Mouse (Mus musculus): Measurements from ENCODE around the gene Tmprss6. TPM values are rescaled to one million over a fixed set of nuclear protein-coding genes. Genes with fewer than 3 reads are reported as not detected.

The Tmprss6 gene
- total RNA-seq, 2 experiments from 2014 or later: 0.87 TPM; not detected in 1

DNA sequence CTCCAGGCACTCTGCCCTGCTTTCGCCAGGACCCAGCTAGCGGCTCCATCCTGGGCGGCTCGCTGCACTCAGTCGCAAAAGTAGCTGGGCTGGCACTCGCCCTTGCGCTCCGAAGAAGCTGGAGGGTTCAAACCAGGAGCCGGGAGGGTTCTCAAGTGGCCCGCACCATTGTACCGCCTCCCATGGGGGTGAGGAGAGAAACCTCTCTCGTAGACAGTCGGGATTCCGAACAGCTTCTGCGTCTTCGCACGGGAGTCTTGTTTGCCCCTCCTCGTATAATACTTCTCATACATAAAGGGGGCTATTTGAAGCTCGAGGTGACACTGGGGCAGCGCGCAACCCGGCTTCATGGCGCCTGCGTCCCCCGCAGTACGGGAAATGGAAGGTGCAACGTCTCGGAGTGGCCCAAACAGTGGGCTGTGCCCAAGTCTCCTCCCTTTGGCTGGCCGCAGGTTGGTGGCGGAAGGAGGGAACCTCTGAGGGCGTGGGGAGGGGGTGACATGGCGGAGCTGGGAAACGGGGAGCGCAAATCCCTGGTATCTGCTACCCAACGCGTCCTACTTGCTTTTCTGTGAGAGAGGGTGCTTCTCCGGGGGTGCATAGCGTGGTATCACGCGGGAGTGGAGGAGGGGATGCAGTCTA lies 62.0 kb downstream of the Tmprss6 start, which contains the start of gene Mpst:
Gene Mpst (plus strand): TSS at position 124 of the 642 bp plus-strand sequence.
- peak; percentile 86 to 87 for DNase-seq (ENCODE audit: extremely low spot score in 1 of 2, low spot score in 2 of 2)
- Histone ChIP-seq H3K4me3 (peak within 1 kb of the TSS; percentile 76), H3K27ac (peak within 1 kb of the TSS; percentile 97)
- TF ChIP-seq CTCF (IDR thresholded peaks at IDR 0.05): no peak; the same call in 1 of the 2 replicates
- intact Hi-C loops (cut with DNase I): loop anchor here (1.0 to 5.0 kb wide), 2 partner anchors 22 to 39 kb away; no protein-coding TSS in a partner anchor

DNA sequence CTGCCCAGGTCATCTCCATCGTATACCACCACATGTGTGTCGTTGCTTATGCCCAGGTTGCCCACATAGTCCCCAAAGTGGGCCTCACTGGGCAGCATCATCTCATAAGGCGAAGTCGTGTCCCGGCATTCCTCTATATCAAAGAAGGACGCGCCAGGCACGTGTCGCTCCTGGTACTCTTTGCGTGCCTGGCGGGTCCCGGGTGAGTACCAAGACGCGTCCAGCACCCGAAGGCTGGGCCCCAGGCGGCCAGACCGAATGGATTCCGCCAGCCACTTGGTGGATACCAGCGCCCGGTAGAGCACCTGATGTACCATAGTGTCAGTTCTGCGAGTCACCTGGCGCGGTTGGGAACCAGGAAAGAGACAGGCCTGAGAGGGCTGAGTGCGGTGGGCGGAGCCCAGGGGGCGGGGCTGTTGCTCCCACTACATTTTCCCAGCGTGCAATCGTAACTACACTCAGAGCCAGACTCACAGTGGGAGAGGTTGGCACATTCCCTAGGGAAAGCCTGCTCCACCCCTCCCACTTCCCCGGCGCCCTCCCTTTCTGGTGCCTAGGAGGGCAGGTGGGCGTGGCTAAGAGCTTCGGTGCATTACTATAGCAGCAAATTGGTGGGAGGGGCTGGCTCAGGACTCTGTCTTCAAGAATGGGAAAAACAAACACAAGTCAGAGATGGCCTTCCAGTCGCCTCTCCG lies 62.8 kb downstream of the Tmprss6 start, which contains the start of gene Tst:
Gene Tst (minus strand): TSS at position 391 of the 695 bp plus-strand sequence.
- peak; percentile 81 to 88 for DNase-seq (ENCODE audit: extremely low spot score in 1 of 2, low spot score in 2 of 2)
- intact Hi-C loops (cut with DNase I): loop anchor here (1.0 to 5.0 kb wide), 2 partner anchors 21 to 38 kb away; no protein-coding TSS in a partner anchor
- peak within 1 kb of the TSS; percentile 76 for H3K4me3 ChIP-seq
- H3K27ac ChIP-seq: peak within 1 kb of the TSS; percentile 97
- TF ChIP-seq CTCF (IDR thresholded peaks at IDR 0.05): no peak

DNA sequence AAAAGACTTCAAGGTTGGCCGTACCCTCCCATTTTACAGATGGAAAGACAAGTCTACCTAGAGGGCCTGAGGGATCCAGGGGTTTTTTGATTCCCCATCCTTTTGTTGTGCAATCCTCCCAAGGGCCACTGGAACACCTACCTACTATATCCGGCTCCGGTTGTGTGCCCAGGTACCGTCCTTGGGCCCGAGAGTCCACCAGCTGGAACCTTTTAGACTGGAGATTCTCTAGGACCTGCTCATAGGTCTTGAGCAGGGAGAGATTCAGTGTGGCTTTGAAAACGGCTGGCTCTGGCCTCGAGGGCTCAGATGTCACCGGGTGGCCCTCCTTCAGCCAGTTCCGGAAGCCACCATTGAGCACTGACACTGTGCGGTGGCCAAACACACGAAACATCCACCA lies 63.3 kb downstream of the Tmprss6 start:
- intact Hi-C loops (cut with DNase I): loop anchor here (5.0 kb wide), 1 partner anchor 38 kb away; no protein-coding TSS in a partner anchor
- Histone ChIP-seq H3K27ac (peak overlapping the region; percentile 97), H3K4me3 (peak overlapping the region; percentile 76)
- TF ChIP-seq CTCF (IDR thresholded peaks at IDR 0.05): no peak
- no peak for DNase-seq (ENCODE audit: extremely low spot score in 1 of 2, low spot score in 2 of 2)

DNA sequence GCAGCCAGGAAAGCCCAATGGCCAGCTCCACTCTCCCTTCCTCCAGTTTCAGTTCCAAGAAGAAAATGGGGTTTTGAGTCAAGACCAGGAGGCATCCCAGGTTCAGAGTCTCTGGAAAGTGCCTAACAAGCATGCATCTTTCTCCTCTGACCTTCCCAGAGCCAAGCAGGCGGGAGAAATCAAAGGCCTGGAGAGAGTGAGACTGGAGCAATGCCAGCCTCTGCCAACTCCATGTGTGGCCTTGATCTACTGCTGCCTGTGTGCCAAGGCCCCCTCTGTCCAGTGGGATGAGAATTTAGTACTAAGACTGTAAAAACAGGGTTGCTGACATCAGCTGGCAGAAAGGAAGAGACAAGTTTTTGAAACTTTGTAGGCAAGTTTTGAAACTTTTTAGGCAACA lies 64.5 kb downstream of the Tmprss6 start:
- intact Hi-C loops (cut with DNase I): no loop called here
- no peak overlapping the region for H3K4me3 ChIP-seq
- TF ChIP-seq CTCF (IDR thresholded peaks at IDR 0.05): no peak
- H3K27ac ChIP-seq: 0 out of 2 replicates have a peak overlapping the region, but pooled peaks have one; percentile 57
- no peak for DNase-seq (ENCODE audit: extremely low spot score in 1 of 2, low spot score in 2 of 2)

DNA sequence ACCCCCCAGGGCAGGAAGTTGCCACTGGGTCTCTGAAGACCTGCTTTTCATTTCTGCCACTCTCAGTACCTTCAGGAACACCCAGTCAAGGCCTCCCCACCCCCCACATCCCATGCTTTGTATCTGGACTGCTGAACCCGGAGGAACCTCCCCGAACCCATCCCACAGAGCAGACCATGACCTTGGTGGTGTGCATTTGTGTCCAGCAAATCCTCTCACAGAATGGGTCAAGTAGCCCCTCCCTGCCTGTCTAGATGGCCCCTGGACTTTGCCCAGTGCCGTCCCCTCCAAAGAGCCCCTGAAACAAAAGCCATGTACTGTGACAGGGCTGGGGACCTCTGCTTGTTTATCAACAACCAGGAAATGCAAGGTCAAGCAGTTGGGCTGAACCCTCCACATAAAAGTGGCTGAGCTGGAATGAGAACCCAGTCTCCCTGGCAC lies 65.1 kb downstream of the Tmprss6 start:
- Histone ChIP-seq H3K4me3 (no peak overlapping the region), H3K27ac (peak overlapping the region; percentile 57)
- intact Hi-C loops (cut with DNase I): no loop called here
- no peak for TF ChIP-seq CTCF (IDR thresholded peaks at IDR 0.05)
- no peak for DNase-seq (ENCODE audit: extremely low spot score in 1 of 2, low spot score in 2 of 2)

DNA sequence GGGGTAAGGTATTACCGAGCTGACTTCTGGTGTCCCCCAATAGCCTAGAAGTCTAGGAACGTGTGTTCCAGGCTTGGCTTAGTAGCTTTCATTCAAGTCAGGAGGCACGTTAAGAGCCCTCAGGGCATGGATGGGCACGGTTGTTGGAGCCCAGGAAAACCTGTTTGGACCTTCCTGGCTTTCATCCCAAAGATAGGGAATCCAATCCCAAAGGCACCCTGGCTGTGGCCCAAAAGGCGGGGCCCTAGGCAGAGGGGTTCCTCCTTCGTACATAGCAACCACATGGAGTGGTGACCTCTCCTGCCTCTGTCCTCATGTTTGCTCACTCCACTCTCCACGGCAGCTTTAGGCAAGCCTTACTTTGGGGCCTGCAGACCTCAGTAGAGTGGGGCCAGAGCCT lies 66.0 kb downstream of the Tmprss6 start:
- DNase-seq (ENCODE audit: extremely low spot score in 1 of 2, low spot score in 2 of 2): no peak
- intact Hi-C loops (cut with DNase I): no loop called here
- TF ChIP-seq CTCF (IDR thresholded peaks at IDR 0.05): no peak
- no peak overlapping the region for H3K4me3 ChIP-seq
- peak overlapping the region; percentile 56 for H3K27ac ChIP-seq

DNA sequence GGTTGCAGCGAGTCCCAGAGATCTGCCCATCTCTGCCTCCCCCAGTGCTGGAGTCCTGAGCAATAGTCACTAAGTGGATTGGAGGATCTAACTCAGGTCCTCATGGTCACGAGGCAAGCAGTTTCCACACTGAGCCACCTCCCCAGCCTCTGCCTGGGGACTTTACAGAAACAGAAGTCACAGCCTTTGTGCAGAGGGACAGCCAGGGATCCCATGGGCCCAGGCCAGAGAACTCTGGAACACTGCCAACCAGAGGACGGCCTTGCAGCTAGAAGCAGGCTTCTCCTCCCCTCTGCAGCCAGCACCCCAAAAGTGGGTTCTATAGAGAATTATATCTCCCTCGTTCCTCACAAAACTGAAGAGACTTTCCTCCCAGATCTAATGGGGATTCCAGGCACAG lies 66.5 kb downstream of the Tmprss6 start:
- intact Hi-C loops (cut with DNase I): no loop called here
- Histone ChIP-seq H3K4me3 (no peak overlapping the region), H3K27ac (peak overlapping the region; percentile 56)
- TF ChIP-seq CTCF (IDR thresholded peaks at IDR 0.05): no peak
- DNase-seq (ENCODE audit: extremely low spot score in 1 of 2, low spot score in 2 of 2): peak in 1 of 2 experiments; percentile 47

DNA sequence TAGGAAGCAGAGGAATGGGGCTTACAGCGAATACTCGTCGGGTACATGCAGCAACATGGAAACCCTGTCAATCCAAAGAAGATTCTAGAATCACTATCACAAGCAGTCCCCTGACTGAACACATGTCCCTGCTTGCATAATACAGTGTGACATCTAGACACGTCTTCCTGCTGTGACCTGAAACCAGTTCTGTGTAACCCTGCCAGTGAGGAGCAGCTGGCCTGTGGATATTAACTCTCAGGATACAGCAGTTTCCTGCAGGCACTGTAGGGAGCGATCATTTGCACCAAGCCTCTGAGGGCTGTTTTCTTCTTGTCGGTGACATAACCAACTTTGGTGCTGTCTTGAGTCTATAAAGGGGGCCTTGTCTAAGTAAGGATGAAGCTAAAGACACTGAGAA lies 67.1 kb downstream of the Tmprss6 start:
- intact Hi-C loops (cut with DNase I): no loop called here
- Histone ChIP-seq H3K27ac (peak overlapping the region; percentile 56; the same call in 1 of the 2 replicates), H3K4me3 (no peak overlapping the region)
- TF ChIP-seq CTCF (IDR thresholded peaks at IDR 0.05): no peak
- no peak for DNase-seq (ENCODE audit: extremely low spot score in 1 of 2, low spot score in 2 of 2)

DNA sequence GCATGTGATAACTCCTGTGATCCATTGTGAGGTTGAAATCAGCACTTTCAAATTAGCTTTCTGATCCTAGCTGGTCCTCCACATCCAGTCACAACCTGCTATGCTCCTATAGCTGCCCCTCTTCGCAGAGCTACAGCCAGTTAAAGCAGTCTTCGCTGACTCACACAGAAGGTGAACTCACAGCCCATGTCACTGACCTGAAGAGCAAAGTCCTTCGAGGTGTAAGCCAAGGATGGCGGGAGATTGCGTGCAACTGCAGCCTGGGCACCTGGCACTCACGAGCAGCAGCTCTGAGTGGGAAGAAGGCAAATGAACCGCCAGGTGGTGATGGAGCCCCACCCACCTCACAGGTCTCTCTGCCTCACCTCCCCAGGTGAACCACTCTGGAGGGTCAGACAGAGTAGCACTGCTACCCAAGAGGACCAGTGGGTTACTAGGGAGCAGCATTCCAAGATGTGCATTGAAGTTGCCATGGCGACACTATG lies 72.9 kb downstream of the Tmprss6 start, which contains the start of gene Tex33:
Gene Tex33 (minus strand): TSS at position 435 of the 485 bp plus-strand sequence.
- no peak for TF ChIP-seq CTCF (IDR thresholded peaks at IDR 0.05)
- intact Hi-C loops (cut with DNase I): no loop called here
- no peak for DNase-seq (ENCODE audit: extremely low spot score in 1 of 2, low spot score in 2 of 2)
- Histone ChIP-seq H3K4me3 (no peak within 1 kb of the TSS), H3K27ac (no peak within 1 kb of the TSS)

DNA sequence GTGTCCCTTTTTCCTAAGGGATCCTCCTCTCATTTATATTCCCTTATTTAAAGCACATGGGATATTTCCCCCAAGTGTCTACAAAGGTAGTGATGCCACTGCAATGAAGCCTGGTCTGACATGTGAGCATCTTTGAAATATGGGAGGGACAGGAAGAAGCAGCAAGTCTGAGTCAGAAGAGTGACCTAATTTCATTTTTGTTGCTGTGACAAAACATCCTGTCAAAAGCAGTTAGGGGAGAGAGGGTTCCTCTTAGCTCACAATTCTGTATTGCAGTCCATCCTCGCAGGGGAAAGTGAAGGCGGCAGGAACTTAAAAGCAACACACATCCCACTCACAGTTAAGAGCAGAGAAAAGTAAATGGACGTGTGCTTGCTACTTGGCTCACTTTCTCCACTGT lies 77.6 kb downstream of the Tmprss6 start:
- H3K27ac ChIP-seq: no peak overlapping the region
- TF ChIP-seq CTCF (IDR thresholded peaks at IDR 0.05): no peak
- intact Hi-C loops (cut with DNase I): no loop called here
- H3K4me3 ChIP-seq: no peak overlapping the region
- DNase-seq (ENCODE audit: extremely low spot score in 1 of 2, low spot score in 2 of 2): no peak

Other genes with a start within 250 kb of the Tmprss6 start
- 1 to 10 TPM; 1.2 to 1.4 TPM for gene Ncf4, start 223.8 kb downstream of the Tmprss6 start, total RNA-seq (2021)
- gene Csf2rb2, start 162.9 kb downstream of the Tmprss6 start, total RNA-seq (2021): under 1 TPM; 0.41 to 0.54 TPM
- gene Csf2rb, start 142.9 kb downstream of the Tmprss6 start, total RNA-seq (2021): 1 to 10 TPM; 1.9 to 2.3 TPM
- gene Tex33, start 72.7 kb downstream of the Tmprss6 start, total RNA-seq (2021): not detected
- 10 to 100 TPM; 29.0 to 30.1 TPM for gene Tst, start 62.7 kb downstream of the Tmprss6 start, total RNA-seq (2021)
- 10 to 100 TPM; 31.7 to 31.8 TPM for gene Mpst, start 62.2 kb downstream of the Tmprss6 start, total RNA-seq (2021)
- gene Kctd17, start 40.1 kb downstream of the Tmprss6 start, total RNA-seq (2021): 100 to 1,000 TPM; 334 to 335 TPM
- gene Il2rb, start 26.6 kb upstream of the Tmprss6 start, total RNA-seq (2021): under 1 TPM in 1 of 2 experiments, not detected in 1; 0.07 TPM
- 1 to 10 TPM; 1.3 to 1.6 TPM for gene C1qtnf6, start 62.8 kb upstream of the Tmprss6 start, total RNA-seq (2021)
- gene Sstr3, start 76.1 kb upstream of the Tmprss6 start, total RNA-seq (2021): 10 to 100 TPM; 20.8 to 22.9 TPM
- 1 to 10 TPM in 1 of 2 experiments, under 1 TPM in 1; 0.98 to 3.9 TPM for gene Rac2, start 104.1 kb upstream of the Tmprss6 start, total RNA-seq (2021)
- gene Cyth4, start 128.4 kb upstream of the Tmprss6 start, total RNA-seq (2021): 10 to 100 TPM; 10.0 to 10.3 TPM

Data from left cerebral cortex, adult 2 months (tissue).